In the genomic region with DNA sequence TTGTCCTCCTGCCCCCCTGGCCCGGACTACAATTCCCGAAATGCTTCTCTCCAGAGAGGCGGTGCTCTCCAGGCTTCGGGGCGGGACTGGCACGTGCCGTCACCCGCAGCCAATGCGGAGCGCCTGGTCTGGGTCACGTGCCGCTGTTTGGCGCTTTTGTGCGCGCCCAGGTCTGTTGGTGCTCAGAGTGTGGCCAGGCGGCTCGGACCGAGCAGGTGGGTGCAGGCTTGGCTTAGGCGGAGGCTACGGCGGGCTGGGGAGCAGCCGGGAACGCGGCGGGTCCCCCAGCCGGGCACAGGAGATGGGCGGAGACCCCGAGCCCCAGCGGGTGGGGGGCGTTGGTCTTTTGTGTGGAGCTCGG, we compare ENCODE assay signal across 8 mouse cellular contexts. TPM values are rescaled to one million over a fixed set of nuclear protein-coding genes. Genes with fewer than 3 reads are reported as not detected.
A peak's percentile ranks its signal among the peaks of the same experiment; 100 is the strongest.
DNase-seq lines count a peak whose midpoint lies in the region; ATAC-seq and TF ChIP-seq lines count a peak whose summit lies in the region.

TSS of gene Stmn1 (plus strand) at position 106 of the 361 bp plus-strand sequence.

- intact Hi-C loops in left cerebral cortex, postnatal 10 days (cut with DNase I), result no loop called here

- H3K27ac ChIP-seq in cortical plate, adult 2 months (ENCODE audit: insufficient read depth, low read length), result peak within 1 kb of the TSS; percentile 14

- TF ChIP-seq POLR2A in cortical plate, adult 2 months (IDR thresholded peaks at IDR 0.05; ENCODE audit: extremely low read depth, insufficient read depth, low read length), result peak; percentile 98

- peak; percentile 82 for ATAC-seq in activated CD4-positive, CD25-positive, alpha-beta regulatory T cell, adult 4 months
- peak; percentile 87 for ATAC-seq in inflammation-experienced regulatory T-cells, adult 6 months
- peak; percentile 90 for ATAC-seq in megakaryocyte-erythroid progenitor cell, adult 5-6 weeks (replicated peaks; ENCODE audit: low FRiP score, low TSS enrichment, poor library complexity, severe bottlenecking)

- H3K4me3 ChIP-seq in cortical plate, adult 2 months (ENCODE audit: insufficient read depth, low read length), result peak within 1 kb of the TSS; percentile 42

- peaks cover 10% of the 10 kb centered on the region for H3K4me1 ChIP-seq in cortical plate, adult 2 months (ENCODE audit: control insufficient read depth, insufficient read depth, low read length)

- peak; percentile 90 for DNase-seq in gastrocnemius, postnatal 10 days
- DNase-seq in left cerebral cortex, postnatal 10 days (ENCODE audit: extremely low spot score in 1 of 2, low spot score in 2 of 2), result peak; percentile 92 to 97
- DNase-seq in right cerebral cortex, postnatal 25 days, result peak; percentile 96
- peak; percentile 92 to 93 for DNase-seq in urinary bladder, postnatal 4 days (ENCODE audit: low spot score in 2 of 2)

- TF ChIP-seq CTCF in cortical plate, adult 2 months (IDR thresholded peaks at IDR 0.05; ENCODE audit: extremely low read depth, insufficient read depth, low read length), result no peak

RNA-seq across cellular contexts. Expression of gene Stmn1, which starts in this region (rescaled TPM):
- 100 to 1,000 TPM; 262 to 341 TPM for polyA plus RNA-seq in activated CD4-positive, CD25-positive, alpha-beta regulatory T cell, adult 4 months (2017; shearing (Covaris generic))
- 901 and 956 TPM in 2 replicates for polyA plus RNA-seq in cortical plate, adult 2 months (2012; rRNA removed)
- 10 to 100 TPM; 71.2 to 74.5 TPM for total RNA-seq in gastrocnemius, postnatal 10 days (2021)
- polyA plus RNA-seq in inflammation-experienced regulatory T-cells, adult 6 months (2017; shearing (Covaris generic)), result 100 to 1,000 TPM in 1 of 3 experiments, 10 to 100 TPM in 2; 62.2 to 637 (median 91.9) TPM
- 1,000 to 10,000 TPM; 1,910 to 2,141 TPM for total RNA-seq in left cerebral cortex, postnatal 10 days (2021)
- 600 and 836 TPM in 2 replicates for total RNA-seq in megakaryocyte-erythroid progenitor cell, adult 5-6 weeks (2014; fragmentation: Nextera tagmentation)
- 1,250 and 1,264 TPM in 2 replicates for total RNA-seq in megakaryocyte-erythroid progenitor cell, adult 5-6 weeks (2017)

Comparison
In these comparisons a context has a peak if more than half of its experiments do, and no peak if none do; other contexts are left out.
1. Peak in every context shown above with its lines: DNase-seq, ATAC-seq, H3K4me3 ChIP-seq and H3K27ac ChIP-seq.
2. RNA of gene Stmn1 (total RNA-seq): 1,910 to 2,141 TPM in left cerebral cortex, postnatal 10 days and 600 to 1,264 TPM in megakaryocyte-erythroid progenitor cell, adult 5-6 weeks; 71.2 to 74.5 TPM in gastrocnemius, postnatal 10 days; every median in the first group is over 4 times any median in the second.